Mouse (Mus musculus) forebrain, embryonic 11.5 days (tissue): ENCODE results near the gene Cbfa2t2. TPM values are rescaled to one million over a fixed set of nuclear protein-coding genes. Genes with fewer than 3 reads are reported as not detected.

Experiments
- ATAC-seq: fragments of 200-750 bp; cut with Nextera tagmentation; replicated peaks from 2 replicates; pipeline ENCODE4 v1.8.0; 2017; ENCODE audit warnings: moderate TSS enrichment; ENCODE audit not compliant: low FRiP score
- DNase-seq: peaks from one replicate; pipeline ENCODE4 v3.0.0-alpha.2; 2017; ENCODE audit warnings: low spot score
- H3K27ac ChIP-seq: fragments of 300-500 bp; sonication (generic); 2 replicates; pipeline ENCODE4 v1.5.1; 2014; ENCODE audit warnings: low read depth, low read length
- H3K27me3 ChIP-seq: fragments of 300-500 bp; sonication (generic); 2 replicates; pipeline ENCODE4 v1.6.1; 2014; ENCODE audit warnings: mild to moderate bottlenecking, low read length, mixed read lengths; ENCODE audit not compliant: control insufficient read depth, insufficient read depth
- H3K36me3 ChIP-seq: fragments of 300-500 bp; sonication (generic); 2 replicates; pipeline ENCODE4 v1.6.1; 2014; ENCODE audit warnings: mild to moderate bottlenecking, low read length, moderate library complexity, mixed read lengths; ENCODE audit not compliant: control insufficient read depth, insufficient read depth
- H3K4me1 ChIP-seq: fragments of 300-500 bp; sonication (generic); replicated peaks from 2 replicates; pipeline ENCODE4 v1.6.1; 2014; ENCODE audit warnings: low read length, mixed read lengths; ENCODE audit not compliant: control insufficient read depth, insufficient read depth
- H3K4me2 ChIP-seq: fragments of 300-500 bp; sonication (generic); 2 replicates; pipeline ENCODE4 v1.6.1; 2014; ENCODE audit warnings: low read depth, mild to moderate bottlenecking, low read length, moderate library complexity, mixed read lengths; ENCODE audit not compliant: severe bottlenecking
- H3K4me3 ChIP-seq: fragments of 300-500 bp; sonication (generic); 2 replicates; pipeline ENCODE4 v1.5.1; 2014; ENCODE audit warnings: low read depth, low read length
- H3K9ac ChIP-seq: fragments of 300-500 bp; sonication (generic); 2 replicates; pipeline ENCODE4 v1.6.1; 2014; ENCODE audit warnings: low read length
- H3K9me3 ChIP-seq: fragments of 300-500 bp; sonication (generic); 2 replicates; pipeline ENCODE4 v1.6.1; 2016; ENCODE audit warnings: low read length, mixed read lengths; ENCODE audit not compliant: control insufficient read depth
- WGBS: fragments of 180-500 bp; shearing (Covaris S2); extraction: QIAGEN DNeasy Blood & Tissue Kit; methylation state at CpG from one replicate; pipeline ENCODE4 v1.1.7; 2014; 5-methylcytosine and 5-hydroxymethylcytosine counted together
- polyA plus RNA-seq: library from polyadenylated mRNA; unstranded; fragments of >200 nt; fragmentation: Nextera tagmentation; extraction: Ambion mirVana; gene quantifications from 2 replicates; pipeline ENCODE4 v1.2.1, GENCODE M21; 2014

Cbfa2t2 gene
- polyA plus RNA-seq, 1 experiment from 2014 or later: 71.6 TPM

DNA sequence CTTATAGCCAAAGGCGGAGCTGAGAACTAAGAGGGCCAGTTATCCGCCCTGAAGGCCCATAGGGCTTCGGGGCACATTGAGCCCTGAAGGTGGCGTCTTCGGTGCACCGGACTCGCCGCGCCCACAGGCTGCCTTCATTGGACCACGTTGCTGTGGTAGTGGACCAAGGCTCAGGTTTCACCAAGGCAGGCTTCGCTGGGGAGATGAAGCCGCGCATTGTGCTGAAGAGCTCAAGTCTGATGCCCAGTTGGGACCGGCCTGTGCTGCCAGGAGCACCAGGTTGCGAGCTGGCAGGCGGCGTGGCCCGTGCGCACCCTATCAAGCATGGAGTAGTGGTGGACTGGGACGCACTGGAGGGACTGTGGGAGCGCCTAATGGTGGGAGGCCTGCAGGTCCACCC, 115.6 kb downstream of the Cbfa2t2 start:
- no peak overlapping the region; the same call in 1 of the 2 replicates for H3K9ac ChIP-seq
- no peaks in the 10 kb centered on the region for H3K9me3 ChIP-seq
- 33% methylated on average over 21 of the region's 21 CpGs for WGBS
- ATAC-seq (no peak), DNase-seq (peak; percentile 62)
- peaks cover 18% of the 10 kb centered on the region for H3K27me3 ChIP-seq
- peaks cover 19% of the 10 kb centered on the region for H3K4me1 ChIP-seq
- no peak overlapping the region for H3K4me3 ChIP-seq
- H3K4me2 ChIP-seq: 0 out of 2 replicates have a peak overlapping the region, but pooled peaks have one; percentile 8
- no peak overlapping the region for H3K27ac ChIP-seq
- H3K36me3 ChIP-seq: no peaks in the 10 kb centered on the region

DNA sequence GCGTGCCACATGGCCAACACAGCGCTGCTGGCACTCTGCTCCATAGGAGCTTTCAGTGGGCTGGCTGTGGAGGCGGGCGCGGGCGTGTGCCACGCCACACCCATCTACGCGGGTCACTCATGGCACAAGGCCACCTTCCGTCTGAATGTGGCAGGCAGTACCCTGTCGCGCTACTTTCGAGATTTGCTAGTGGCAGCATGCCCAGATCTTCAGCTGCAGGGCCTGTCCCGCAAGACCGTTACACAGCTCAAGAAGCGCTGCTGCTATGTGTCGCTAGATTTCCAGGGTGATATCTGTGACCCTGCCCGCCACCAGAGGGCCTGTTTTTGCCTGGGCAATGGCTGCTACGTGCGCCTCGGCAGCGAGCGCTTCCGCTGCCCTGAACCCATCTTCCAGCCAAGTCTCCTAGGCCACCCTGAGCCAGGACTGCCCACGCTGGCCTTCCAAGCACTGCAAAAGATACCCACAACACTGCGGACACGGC, 116.2 kb downstream of the Cbfa2t2 start:
- peak overlapping the region; percentile 8 for H3K9ac ChIP-seq
- no peak overlapping the region for H3K27ac ChIP-seq
- H3K27me3 ChIP-seq: peaks cover 18% of the 10 kb centered on the region
- peak; percentile 28 for ATAC-seq
- 29% methylated on average over 27 of the region's 27 CpGs for WGBS
- H3K36me3 ChIP-seq: no peaks in the 10 kb centered on the region
- H3K4me1 ChIP-seq: peaks cover 19% of the 10 kb centered on the region
- H3K4me3 ChIP-seq: no peak overlapping the region
- peak; percentile 77 for DNase-seq
- H3K9me3 ChIP-seq: no peaks in the 10 kb centered on the region
- 0 out of 2 replicates have a peak overlapping the region, but pooled peaks have one; percentile 8 for H3K4me2 ChIP-seq

DNA sequence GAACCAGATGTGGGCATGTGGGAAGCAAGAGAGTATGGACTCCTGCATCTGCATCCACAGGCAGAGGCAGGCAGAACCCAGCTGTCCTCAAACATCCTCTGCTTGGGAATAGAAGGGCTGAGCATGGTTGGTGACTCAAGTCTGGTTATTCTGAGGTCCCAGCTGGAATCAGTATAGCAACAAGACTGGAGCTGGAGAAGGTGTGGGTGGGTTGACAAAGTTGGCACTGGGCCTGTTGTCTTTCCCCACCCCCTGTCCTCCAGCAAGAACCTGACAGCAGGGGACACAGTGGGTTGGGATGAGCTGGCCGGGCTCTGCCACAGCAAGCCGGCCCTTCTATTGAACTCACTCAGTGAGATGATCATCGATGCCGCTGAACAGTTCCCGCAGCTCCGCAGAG, 119.0 kb downstream of the Cbfa2t2 start:
- ATAC-seq (no peak), DNase-seq (peak; percentile 44)
- Histone ChIP-seq H3K36me3 (no peaks in the 10 kb centered on the region), H3K9ac (no peak overlapping the region), H3K27me3 (peaks cover 17% of the 10 kb centered on the region), H3K9me3 (no peaks in the 10 kb centered on the region), H3K4me3 (no peak overlapping the region), H3K4me1 (peaks cover 14% of the 10 kb centered on the region), H3K27ac (no peak overlapping the region), H3K4me2 (no peak overlapping the region)
- whole genome bisulfite sequencing: 84% methylated on average over 6 of the region's 6 CpGs

DNA sequence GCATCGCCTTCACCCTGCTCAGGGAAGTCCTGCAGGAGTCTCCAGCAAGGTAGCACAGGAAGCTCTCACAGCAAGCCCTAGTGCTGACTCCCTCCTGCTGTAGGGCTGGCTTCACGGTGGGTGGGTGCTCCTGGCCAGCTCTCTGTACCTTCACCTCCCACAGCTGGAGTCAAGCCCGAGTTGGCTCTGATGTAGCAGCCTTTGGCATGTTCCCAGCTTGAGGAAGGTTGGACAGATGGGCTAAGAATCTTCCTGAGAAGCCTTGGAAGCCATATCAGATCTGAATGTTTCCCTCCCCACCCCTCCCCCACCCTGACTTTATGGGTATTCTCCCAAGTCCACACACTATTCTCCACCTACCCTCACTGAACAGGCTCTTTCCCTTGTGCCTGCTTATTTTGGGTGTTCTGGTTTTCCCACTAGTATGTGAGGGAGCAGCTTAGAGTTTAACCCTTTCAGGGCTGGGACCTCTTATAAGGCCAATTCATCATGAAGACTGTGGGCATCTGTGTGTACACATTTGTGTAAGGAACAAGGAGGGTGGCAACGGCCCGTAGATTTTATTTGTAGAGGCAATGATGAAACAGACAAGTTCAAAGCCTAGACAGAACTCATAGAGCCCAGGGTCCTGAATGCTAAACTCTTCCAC, 121.0 kb downstream of the Cbfa2t2 start:
- Histone ChIP-seq H3K9ac (no peak overlapping the region; the same call in 1 of the 2 replicates), H3K27me3 (no peaks in the 10 kb centered on the region), H3K4me3 (no peak overlapping the region), H3K27ac (no peak overlapping the region), H3K4me2 (no peak overlapping the region), H3K9me3 (no peaks in the 10 kb centered on the region), H3K4me1 (peaks cover 9% of the 10 kb centered on the region), H3K36me3 (peaks cover 5% of the 10 kb centered on the region; the same call in 1 of the 2 replicates)
- ATAC-seq (no peak), DNase-seq (no peak)
- 60% methylated on average over 5 of the region's 5 CpGs for WGBS

DNA sequence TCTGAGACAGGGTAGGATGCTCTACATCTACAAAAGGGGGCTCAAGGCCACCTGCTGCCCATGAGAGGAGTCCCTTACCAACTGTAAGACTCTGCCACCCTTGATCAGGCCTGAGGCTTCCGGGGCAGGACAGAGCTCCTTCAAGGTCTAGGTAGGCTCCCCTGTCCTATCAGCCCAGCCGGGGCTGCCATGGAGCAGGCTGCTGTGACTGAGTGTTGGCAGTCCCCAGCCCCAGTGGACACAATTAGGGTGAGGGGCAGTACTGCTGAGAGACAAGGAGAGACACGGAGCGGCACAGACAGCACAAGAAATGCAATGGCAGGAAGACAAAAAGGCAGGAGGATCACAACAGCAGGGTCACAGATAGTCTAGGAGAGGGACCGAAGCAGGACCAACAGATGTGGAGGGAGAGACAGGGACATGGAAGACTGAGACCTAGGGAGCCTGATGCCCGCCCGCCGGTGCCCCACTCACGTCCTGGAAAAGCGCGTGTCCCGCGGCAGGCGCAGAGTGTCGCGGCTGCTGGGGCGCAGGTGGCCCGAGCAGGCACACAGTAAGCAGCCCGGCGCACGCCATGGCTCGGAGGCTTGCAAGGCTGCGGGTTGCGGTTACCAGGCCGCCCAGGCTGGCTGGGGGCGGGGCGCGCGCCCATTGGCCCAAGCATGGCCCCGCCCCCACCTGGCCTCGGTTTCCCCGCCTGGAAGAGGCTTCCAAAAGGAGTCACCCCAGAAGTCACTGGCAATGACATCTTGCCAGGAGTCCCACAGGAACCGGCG, 122.2 kb downstream of the Cbfa2t2 start, which contains the start of gene Necab3:
Necab3 (minus strand) TSS at position 627 of the 776 bp plus-strand sequence.
- ATAC-seq: peak; percentile 67
- peaks cover 8% of the 10 kb centered on the region; the same call in 1 of the 2 replicates for H3K4me1 ChIP-seq
- peak within 1 kb of the TSS; percentile 21 for H3K4me3 ChIP-seq
- H3K27me3 ChIP-seq: no peaks in the 10 kb centered on the region
- DNase-seq: peak; percentile 74
- H3K36me3 ChIP-seq: peaks cover 13% of the 10 kb centered on the region; the same call in 1 of the 2 replicates
- no peaks in the 10 kb centered on the region for H3K9me3 ChIP-seq
- H3K4me2 ChIP-seq: peak within 1 kb of the TSS; percentile 41
- 3% methylated on average over 34 of the region's 34 CpGs for WGBS
- H3K27ac ChIP-seq: no peak within 1 kb of the TSS
- H3K9ac ChIP-seq: peak within 1 kb of the TSS; percentile 47

DNA sequence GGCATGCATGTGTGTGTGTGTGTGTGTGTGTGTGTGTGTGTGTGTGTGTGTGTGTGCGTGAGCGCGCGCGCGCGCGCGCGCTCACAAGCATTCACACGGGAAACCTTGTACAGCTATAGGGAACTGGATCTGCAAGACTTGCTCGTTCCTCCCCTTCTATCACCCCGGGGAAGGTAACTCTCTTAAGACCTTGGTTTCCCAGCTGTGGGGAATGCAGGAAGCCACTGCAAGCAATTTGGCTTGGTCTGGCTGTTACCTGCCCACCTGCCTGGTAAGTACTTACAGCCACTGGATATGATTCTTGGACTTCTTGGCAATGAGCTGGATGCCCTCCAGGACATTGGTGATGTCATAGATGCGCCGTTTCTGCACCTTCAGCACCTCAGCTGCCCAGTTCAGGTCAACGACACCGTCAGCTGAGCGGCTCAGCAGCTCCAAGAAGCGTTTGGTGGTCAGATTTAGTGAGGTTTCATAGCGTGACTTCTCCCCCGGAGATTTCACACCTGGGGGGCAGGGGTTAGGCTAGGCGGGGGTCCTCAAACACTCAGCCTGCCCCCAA, 127.4 kb downstream of the Cbfa2t2 start:
- no peak overlapping the region for H3K4me3 ChIP-seq
- H3K9ac ChIP-seq: no peak overlapping the region
- H3K27ac ChIP-seq: no peak overlapping the region
- H3K27me3 ChIP-seq: no peaks in the 10 kb centered on the region
- no peak overlapping the region for H3K4me2 ChIP-seq
- H3K4me1 ChIP-seq: peaks cover 17% of the 10 kb centered on the region
- ATAC-seq (no peak), DNase-seq (no peak)
- WGBS: 95% methylated on average over 22 of the region's 22 CpGs
- H3K36me3 ChIP-seq: peaks cover 14% of the 10 kb centered on the region; the same call in 1 of the 2 replicates
- H3K9me3 ChIP-seq: no peaks in the 10 kb centered on the region

DNA sequence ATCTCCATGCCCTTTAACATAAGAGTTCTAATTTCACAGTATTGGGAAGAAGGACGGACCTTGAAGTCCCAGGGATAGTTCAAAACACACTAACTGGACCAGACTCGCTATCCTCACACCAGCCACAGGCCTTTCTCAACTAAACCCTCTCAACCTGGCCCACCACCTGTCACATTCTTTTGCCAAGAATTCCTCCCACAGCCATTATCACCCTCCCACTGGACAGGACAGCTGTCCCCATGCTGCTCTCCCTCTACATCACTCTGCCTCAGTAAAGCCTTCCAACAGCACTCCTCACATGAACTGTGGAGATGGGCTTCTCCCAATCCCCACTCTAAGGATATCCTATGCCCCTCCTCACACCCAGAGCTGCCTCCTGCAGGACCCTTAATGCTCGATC, 129.3 kb downstream of the Cbfa2t2 start:
- WGBS: 81% methylated on average over 3 of the region's 3 CpGs
- Histone ChIP-seq H3K27ac (no peak overlapping the region), H3K4me2 (no peak overlapping the region), H3K36me3 (peaks cover 12% of the 10 kb centered on the region; the same call in 1 of the 2 replicates), H3K9ac (no peak overlapping the region), H3K9me3 (no peaks in the 10 kb centered on the region), H3K27me3 (no peaks in the 10 kb centered on the region), H3K4me3 (no peak overlapping the region), H3K4me1 (peaks cover 18% of the 10 kb centered on the region)
- DNase-seq (no peak), ATAC-seq (no peak)

DNA sequence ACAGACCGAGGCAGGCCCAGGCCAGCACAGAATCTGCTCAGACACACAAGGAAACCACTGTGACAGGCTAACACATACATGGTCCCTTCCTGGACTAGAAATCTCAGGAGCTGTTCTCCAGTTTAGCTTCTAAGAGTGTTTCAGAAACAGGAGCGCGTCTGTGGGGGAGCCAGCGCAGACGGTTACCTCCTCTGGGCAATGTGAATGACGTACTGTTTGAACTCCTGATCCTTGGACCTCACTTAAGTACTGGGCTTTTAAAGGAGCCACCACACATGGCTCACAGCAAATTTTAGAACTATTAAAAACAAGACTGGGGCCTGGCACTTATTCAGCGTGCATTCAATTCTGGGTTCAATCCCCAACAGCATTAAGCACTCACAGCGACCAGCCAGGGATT, 130.4 kb downstream of the Cbfa2t2 start:
- Histone ChIP-seq H3K4me2 (peak overlapping the region; percentile 3; the same call in 1 of the 2 replicates), H3K27me3 (no peaks in the 10 kb centered on the region), H3K36me3 (peaks cover 9% of the 10 kb centered on the region; the same call in 1 of the 2 replicates), H3K4me3 (no peak overlapping the region), H3K9ac (0 out of 2 replicates have a peak overlapping the region, but pooled peaks have one; percentile 23), H3K9me3 (no peaks in the 10 kb centered on the region), H3K4me1 (peaks cover 18% of the 10 kb centered on the region), H3K27ac (no peak overlapping the region)
- WGBS: 66% methylated on average over 8 of the region's 8 CpGs
- no peak for ATAC-seq
- DNase-seq: no peak
